Mouse (Mus musculus) spleen, adult 2 months (tissue): ENCODE measurements around the gene Xrra1.

Experiments
- CTCF ChIP-seq: fragments of 200-500 bp; IDR thresholded peaks from 2 replicates; pipeline ENCODE4 v1.5.1; 2011; ENCODE audit warnings: mild to moderate bottlenecking, inconsistent platforms; ENCODE audit not compliant: insufficient read depth, insufficient read length, insufficient replicate concordance; ENCODE audit errors: extremely low read depth
- POLR2A ChIP-seq: fragments of 200-500 bp; IDR thresholded peaks from 2 replicates; pipeline ENCODE4 v1.6.1; 2011; ENCODE audit warnings: low read depth, low read length, inconsistent platforms

DNA sequence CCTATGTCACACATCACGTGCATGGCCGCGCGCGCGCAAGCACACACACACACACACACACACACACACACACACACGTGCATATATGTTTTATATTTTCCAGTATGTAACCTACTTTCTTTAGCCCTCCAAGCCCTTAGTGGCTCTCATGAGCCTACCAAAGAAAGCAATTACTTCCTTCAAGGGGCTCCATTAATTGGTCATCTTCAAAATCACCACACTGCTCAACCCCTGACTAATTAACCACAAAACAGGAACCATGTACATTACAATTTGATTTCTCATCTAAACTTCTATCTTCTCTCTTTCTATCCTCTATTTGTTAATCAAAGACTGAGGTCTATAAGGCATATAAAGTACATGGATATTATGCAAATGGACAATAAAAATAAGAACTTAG lies 97.2 kb downstream of the Xrra1 start:
- TF ChIP-seq POLR2A, result no peak
- TF ChIP-seq CTCF, result no peak
